Mouse (Mus musculus): ENCODE data around the gene Itprid2. TPM values are rescaled to one million over a fixed set of nuclear protein-coding genes. Genes with fewer than 3 reads are reported as not detected.

Gene Itprid2
- polyA plus RNA-seq, 1 experiment from 2014 or later = 25.9 TPM

DNA sequence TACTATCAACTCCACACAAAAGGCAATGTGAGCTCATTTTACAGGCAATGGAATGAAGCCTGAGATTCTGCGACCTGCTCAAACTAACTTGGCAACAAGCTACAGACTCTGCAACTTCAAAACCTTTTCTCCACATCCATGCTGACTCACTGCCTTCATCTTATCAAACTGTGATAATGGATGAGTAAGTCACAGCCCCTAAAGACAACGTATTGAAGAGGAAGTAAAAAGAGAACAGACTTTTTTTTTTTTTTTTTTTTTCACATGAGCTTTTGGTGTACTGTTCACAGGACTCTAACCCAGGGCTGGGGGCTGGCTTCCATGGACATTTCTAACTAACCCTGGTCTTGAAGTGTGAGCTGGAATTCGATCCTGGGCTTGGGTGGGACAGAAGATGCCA lies 24.3 kb upstream of the Itprid2 start:
- ChIA-PET CTCF (interaction anchor here (0.7 kb wide), 1 partner anchor 764 kb away, joined by 3 read pairs; no protein-coding TSS in a partner anchor), POLR2A (interaction anchor here (0.6 kb wide), 1 partner anchor 361 kb away, joined by 3 read pairs; no protein-coding TSS in a partner anchor)
- TF ChIP-seq CTCF (IDR thresholded peaks at IDR 0.05) = no peak
- H3K27me3 ChIP-seq = no peaks in the 10 kb centered on the region
- ATAC-seq (no peak), DNase-seq (ENCODE audit: low read depth, low spot score) (no peak)
- in situ Hi-C loops (cut with MboI; ENCODE audit: low pct_unique_long_range_greater_than_20kb) = no loop called here

DNA sequence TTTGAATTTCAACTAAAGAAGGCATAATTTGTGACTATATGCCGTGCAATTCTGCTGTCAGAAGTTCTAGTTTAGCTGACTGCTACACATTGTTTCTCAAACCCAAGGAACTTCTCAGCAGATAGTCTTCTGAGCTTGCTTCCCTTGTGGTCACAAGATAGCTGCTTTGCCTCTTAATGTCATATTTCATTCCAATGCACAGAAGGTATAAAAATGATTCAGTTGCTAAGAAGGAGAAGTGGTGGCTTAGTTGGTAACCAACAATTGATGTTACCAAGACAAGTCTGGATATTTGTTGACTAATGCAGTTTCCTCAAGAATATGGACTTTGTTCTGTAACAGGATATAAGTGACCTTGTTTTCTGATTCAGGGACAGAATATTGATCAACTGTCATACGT lies 17.0 kb upstream of the Itprid2 start:
- ChIA-PET CTCF (no interaction called here), POLR2A (no interaction called here)
- ATAC-seq (no peak), DNase-seq (ENCODE audit: low read depth, low spot score) (no peak)
- no peaks in the 10 kb centered on the region for H3K27me3 ChIP-seq
- no peak for TF ChIP-seq CTCF (IDR thresholded peaks at IDR 0.05)
- in situ Hi-C loops (cut with MboI; ENCODE audit: low pct_unique_long_range_greater_than_20kb) = no loop called here

DNA sequence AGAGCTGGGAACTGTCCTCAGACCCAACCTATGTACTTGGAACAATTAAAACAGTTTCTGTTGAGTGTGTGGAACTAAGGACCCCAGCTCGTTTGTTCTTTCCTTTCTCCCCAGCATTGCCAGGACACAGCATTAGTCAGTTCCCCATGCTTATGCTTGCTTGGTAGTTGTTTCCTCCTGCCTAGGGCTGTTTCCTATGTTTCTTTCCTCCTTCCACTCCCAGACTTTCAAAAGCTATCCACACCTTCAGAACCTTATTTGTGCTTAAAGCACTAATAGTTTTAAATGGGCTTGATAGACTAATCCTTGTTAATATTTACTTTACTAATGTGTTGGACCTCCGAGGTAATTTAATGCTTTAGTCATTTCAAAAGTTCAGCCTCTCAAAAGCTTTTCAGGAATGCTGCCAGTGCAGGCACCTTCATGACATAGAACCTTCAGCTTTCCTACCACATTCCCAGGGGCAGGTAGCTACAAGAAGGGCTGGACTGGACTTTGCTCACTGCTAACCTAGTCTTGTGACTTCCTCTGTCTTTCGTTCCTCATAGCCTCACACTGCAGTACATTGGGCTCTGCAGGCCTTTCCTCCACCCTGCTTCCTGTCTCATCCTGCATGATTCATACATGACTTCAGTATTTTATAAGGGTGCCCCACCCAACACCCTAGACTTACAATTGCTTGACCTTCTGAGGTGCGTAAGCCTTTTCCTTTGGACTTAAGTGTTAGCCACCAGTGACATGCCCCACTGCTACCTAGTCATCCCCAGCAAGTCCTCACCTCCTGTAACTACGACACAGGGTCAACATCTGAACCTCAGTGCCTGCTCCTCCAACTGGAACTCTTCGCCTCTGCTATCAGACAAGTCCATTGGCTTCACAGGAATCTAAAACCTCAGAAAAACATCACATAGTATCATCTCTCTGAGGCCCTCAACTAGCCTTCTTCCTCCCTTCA lies 16.3 kb upstream of the Itprid2 start:
- POLR2A ChIA-PET = no interaction called here
- ATAC-seq (peak; percentile 74), DNase-seq (ENCODE audit: low read depth, low spot score) (no peak)
- TF ChIP-seq CTCF (IDR thresholded peaks at IDR 0.05) = no peak
- CTCF ChIA-PET = interaction anchor here (0.5 kb wide), 1 partner anchor 1226 kb away, joined by 3 read pairs; no protein-coding TSS in a partner anchor
- in situ Hi-C loops (cut with MboI; ENCODE audit: low pct_unique_long_range_greater_than_20kb) = no loop called here
- H3K27me3 ChIP-seq = no peaks in the 10 kb centered on the region

GRCm38 (mm10) chr2:79623256-79623655 lies 11.9 kb upstream of the Itprid2 start:
- TF ChIP-seq CTCF (IDR thresholded peaks at IDR 0.05) = no peak
- no peaks in the 10 kb centered on the region for H3K27me3 ChIP-seq
- DNase-seq (ENCODE audit: low read depth, low spot score) (no peak), ATAC-seq (no peak)
- POLR2A ChIA-PET = no interaction called here
- in situ Hi-C loops (cut with MboI; ENCODE audit: low pct_unique_long_range_greater_than_20kb) = no loop called here
- CTCF ChIA-PET = no interaction called here

- in situ Hi-C loops (cut with MboI; ENCODE audit: low pct_unique_long_range_greater_than_20kb) = loop anchor here (25.0 kb wide), 1 partner anchor 1590 kb away; no protein-coding TSS in a partner anchor
- TF ChIP-seq CTCF (IDR thresholded peaks at IDR 0.05) = no peak
- ChIA-PET POLR2A (interaction anchor here (0.6 kb wide), 1 partner anchor 28 kb away, joined by 4 read pairs; no protein-coding TSS in a partner anchor), CTCF (interaction anchor here (0.7 to 1.1 kb wide), 2 partner anchors 19 to 39 kb away, joined by 3 read pairs; no protein-coding TSS in a partner anchor)
- ATAC-seq = no peak
- no peaks in the 10 kb centered on the region for H3K27me3 ChIP-seq
- no peak for DNase-seq (ENCODE audit: low read depth, low spot score)
Measured at GRCm38 (mm10) chr2:79627624-79628023, 7.5 kb upstream of the Itprid2 start.

- no peak for ATAC-seq
- in situ Hi-C loops (cut with MboI; ENCODE audit: low pct_unique_long_range_greater_than_20kb) = loop anchor here (25.0 kb wide), 1 partner anchor 1593 kb away; no protein-coding TSS in a partner anchor
- no peaks in the 10 kb centered on the region for H3K27me3 ChIP-seq
- ChIA-PET CTCF (no interaction called here), POLR2A (interaction anchor here (0.6 kb wide), 1 partner anchor 612 kb away, joined by 3 read pairs; no protein-coding TSS in a partner anchor)
- TF ChIP-seq CTCF (IDR thresholded peaks at IDR 0.05) = no peak
- no peak for DNase-seq (ENCODE audit: low read depth, low spot score)
Measured at GRCm38 (mm10) chr2:79630231-79630630, 4.9 kb upstream of the Itprid2 start.

DNA sequence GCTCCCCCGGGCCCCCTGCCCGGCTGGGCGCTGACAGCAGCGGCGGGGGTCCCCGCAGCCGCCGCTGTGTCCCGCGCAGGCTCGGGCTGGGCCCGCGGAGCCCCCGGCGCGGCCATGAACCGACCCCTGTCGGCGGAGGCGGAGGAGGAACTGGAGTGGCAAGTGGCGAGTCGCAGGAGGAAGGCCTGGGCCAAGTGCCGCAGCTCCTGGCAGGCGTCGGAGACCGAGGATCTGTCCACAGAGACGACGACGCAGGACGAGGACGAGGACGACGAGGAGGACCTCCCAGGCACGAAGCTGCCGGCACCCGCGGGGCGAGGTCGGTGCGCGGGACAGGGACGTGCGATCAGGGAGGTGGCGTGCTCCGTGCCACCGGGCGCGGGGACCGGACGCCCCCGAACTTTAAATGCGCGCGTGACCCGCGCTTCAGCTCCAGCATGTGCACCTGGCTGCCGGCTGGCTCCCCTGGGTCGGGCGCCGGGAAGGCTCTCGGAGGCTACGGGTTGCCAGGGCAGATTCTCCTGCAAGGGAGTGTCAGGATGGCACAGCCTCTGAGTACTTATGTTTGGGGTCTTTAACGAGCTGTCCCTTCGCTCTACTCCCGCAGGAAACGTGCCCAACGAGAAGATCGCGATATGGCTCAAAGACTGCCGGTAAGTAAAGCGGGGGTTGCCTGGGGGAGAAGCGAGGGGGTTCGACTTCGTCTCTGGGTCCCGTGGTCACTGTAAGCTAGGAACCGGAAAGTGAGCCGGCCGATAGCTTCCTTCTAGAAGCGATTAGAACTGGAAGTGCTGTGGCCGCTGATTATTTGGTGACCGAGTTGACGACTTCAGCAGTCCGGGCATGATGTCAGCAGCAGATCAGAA lies 507 bp downstream of the Itprid2 start:
- in situ Hi-C loops (cut with MboI; ENCODE audit: low pct_unique_long_range_greater_than_20kb) = loop anchor here (25.0 kb wide), 1 partner anchor 1598 kb away; no protein-coding TSS in a partner anchor
- peak; percentile 59 for ATAC-seq

GRCm38 (mm10) chr2:79638924-79639323 lies 3.8 kb downstream of the Itprid2 start:
- in situ Hi-C loops (cut with MboI; ENCODE audit: low pct_unique_long_range_greater_than_20kb) = loop anchor here (25.0 kb wide), 1 partner anchor 1602 kb away; no protein-coding TSS in a partner anchor
- CTCF ChIA-PET = interaction anchor here (0.6 to 0.7 kb wide), 2 partner anchors 8 to 40 kb away, joined by 3 read pairs; no protein-coding TSS in a partner anchor
- no peak for TF ChIP-seq CTCF (IDR thresholded peaks at IDR 0.05)
- POLR2A ChIA-PET = no interaction called here
- DNase-seq (ENCODE audit: low read depth, low spot score) (no peak), ATAC-seq (no peak)
- no peaks in the 10 kb centered on the region for H3K27me3 ChIP-seq

More for the DNA sequence above, 507 bp downstream of the Itprid2 start:
- ChIA-PET CTCF (interaction anchor here (0.9 to 2.3 kb wide), 4 partner anchors 10 to 136 kb away, joined by 3 to 13 read pairs (median 6); no protein-coding TSS in a partner anchor), POLR2A (interaction anchor here (0.6 to 2.0 kb wide), 4 partner anchors 10 to 699 kb away, joined by 3 to 9 read pairs (median 4); no protein-coding TSS in a partner anchor)
- no peaks in the 10 kb centered on the region for H3K27me3 ChIP-seq
- no peak for TF ChIP-seq CTCF (IDR thresholded peaks at IDR 0.05)
- no peak for DNase-seq (ENCODE audit: low read depth, low spot score)

GRCm38 (mm10) chr2:79646237-79646688 lies 11.1 kb downstream of the Itprid2 start:
- no peaks in the 10 kb centered on the region for H3K27me3 ChIP-seq
- TF ChIP-seq CTCF (IDR thresholded peaks at IDR 0.05) = peak; percentile 70
- ATAC-seq (peak; percentile 62), DNase-seq (ENCODE audit: low read depth, low spot score) (no peak)
- ChIA-PET POLR2A (interaction anchor here (1.6 kb wide), 1 partner anchor 10 kb away, joined by 9 read pairs; no protein-coding TSS in a partner anchor), CTCF (interaction anchor here (0.8 to 3.9 kb wide), 8 partner anchors 8 to 137 kb away, joined by 3 to 37 read pairs (median 4); partner anchors contain the start of gene Itprid2)
- in situ Hi-C loops (cut with MboI; ENCODE audit: low pct_unique_long_range_greater_than_20kb) = loop anchor here (25.0 kb wide), 1 partner anchor 1609 kb away; no protein-coding TSS in a partner anchor

All from Patski (cell line).